Mouse (Mus musculus): ENCODE measurements around the gene Txn2.

The Txn2 gene

DNA sequence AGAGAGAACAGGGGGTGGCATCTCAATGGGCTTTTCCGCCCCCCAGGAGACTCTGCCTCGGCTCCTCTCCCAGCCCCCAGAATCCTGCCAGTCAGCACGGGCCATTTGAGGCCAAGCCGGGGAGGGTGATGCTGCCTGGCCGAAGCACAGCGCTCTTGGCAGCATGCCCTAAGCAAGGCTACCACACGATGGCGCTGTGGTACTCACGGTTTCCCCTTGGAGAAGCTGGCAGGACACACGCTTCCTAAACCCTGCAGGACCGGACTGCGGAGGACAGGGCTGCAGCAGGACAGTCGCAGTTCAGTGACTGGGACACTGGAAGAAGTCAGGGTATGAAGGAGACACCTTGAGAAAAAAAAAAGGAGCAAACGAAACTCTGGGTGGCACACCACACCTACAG is 5.0 kb upstream of the Txn2 start:
- peak; percentile 94 for DNase-seq

DNA sequence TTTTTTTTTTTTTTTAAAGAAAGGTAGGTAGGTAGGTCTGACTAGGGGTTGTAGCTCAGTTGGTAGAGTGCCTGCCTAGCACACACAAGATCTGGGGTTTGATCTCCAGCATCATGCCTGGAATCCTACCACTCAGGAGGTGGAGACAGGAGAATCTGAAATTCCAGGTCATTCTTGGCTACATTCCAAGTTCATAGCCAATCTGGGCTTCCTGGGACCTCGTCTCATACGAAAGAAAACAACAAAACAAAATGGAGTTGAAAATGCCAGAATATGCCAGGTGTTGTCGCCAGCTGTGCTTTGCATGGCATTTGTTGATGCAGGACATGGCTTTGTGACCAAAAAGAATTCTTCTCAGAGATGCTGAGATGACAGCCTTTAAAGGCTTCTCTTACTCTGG is 4.4 kb upstream of the Txn2 start:
- DNase-seq = no peak

DNA sequence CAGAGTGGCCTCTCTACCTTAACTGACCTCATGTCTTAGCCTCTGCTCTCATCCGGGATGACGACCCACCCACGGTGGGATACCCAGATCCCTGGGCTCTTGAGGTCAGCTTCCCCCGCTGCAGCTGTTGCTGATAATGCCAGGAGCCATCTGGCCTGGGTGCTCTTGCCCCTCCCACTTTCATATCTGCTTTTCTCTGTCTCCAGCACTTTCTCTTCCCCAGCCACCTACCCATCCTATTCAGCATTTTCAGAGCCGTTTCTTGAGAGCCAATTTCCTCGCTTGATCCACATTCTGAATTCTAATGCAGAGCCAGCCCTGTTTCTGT is 2.8 kb upstream of the Txn2 start:
- no peak for DNase-seq

DNA sequence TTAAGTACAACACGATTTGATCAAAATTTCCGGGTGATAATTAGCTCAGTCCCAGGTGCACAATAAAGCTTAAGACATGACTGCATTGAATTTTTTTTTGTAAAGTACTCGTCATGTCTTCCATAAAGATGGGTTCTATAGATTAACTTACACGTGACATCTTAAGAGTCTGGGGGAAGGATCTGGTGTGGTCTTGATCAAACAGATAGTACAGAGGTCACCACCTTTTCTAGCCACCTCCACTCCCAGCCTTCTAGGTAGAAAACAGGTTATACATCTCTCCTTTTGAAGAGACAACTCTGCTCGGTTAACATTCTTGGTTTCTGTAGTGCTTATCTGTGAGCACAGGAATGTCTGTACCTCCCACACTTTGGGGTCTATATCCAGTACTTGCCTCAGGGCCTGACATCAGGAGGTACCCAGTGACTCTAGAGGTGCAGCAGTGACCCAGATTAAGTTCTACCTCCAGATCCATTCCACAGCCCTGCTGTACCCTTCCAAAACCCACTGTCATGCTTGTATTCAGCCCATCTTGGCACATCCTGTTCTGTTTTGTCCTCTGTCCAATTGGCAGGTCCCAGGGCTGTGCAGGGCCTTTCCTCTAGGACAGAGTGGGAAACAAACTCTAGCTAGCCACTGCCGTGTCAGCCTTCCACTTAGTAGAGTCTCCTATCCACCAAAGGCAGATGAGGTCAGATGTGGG is 2.3 kb upstream of the Txn2 start:
- no peak for DNase-seq

DNA sequence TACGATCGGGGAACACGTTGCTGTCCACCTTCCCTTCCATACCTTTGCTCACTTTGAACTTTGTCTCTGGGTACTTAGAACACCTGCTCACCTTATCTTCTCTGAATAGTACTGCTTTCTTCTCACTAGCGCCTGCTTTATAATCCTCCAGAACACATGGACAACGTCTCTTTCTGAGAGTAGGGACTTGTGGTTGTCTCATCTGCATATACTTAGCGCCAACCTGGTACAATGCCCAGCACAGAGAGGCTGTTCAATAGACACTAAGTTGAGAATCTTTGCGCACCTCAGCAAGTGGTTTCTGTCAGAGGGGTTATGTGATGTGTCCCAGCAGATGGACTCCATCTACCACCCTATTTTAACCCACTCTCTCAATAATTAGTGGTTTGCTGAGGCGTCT is 998 bp upstream of the Txn2 start:
- DNase-seq = no peak

DNA sequence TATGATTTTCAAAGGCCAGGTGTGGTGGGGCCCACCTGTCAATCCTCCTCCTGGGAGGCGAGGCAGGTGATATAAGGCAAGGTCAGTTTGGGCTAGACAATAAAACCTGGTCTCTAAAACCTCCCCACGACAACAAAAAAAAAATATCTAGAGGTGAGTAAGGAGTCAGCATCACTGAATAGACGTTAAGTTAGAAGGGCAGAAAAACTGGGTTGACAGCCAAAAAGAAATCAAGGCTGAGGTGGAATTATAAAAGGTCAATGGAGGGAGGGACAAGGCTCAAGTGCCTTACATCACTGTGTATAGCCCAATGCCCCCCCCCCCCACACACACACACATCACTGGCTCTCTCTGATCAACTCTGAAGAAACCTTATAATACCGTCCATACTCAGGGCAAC is 715 bp downstream of the Txn2 start:
- DNase-seq = no peak

DNA sequence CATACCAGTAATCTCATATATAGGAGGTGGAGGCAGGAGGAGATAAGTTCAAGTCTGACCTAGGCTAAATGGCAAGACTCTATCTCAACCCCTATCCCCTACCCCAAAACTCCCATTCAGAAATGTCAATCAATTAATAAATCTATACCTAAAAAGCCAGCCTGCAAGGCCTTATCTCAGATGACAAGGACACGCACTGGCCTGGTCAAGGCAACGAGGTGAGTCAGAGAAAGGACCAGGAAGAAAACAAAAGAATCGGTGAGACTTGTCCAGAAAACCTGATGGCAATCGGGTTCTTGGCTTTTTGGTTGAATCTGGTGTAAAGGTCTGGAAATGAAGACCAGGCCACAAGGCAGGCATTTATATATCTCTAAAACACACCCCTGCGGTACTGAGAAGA is 1.9 kb downstream of the Txn2 start:
- no peak for DNase-seq

DNA sequence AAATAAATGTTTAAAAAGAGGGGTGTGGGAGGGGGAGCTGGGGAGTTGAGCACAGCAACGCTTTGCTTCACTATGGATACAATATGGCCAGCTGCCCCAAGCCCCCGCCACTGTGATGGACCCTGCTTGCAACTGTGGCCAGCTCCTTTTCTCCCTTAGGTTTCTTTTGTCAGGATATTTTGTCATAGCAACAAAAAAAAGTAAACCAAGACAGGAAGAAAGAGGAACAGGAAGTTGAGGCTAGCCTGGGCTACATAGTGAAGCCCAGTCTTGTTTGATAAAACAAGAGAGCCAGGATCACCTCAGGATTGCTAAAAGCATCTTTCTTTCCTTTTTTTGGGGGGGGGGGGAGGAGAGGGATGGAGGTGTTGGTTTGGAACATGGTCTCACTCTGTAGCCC is 3.6 kb downstream of the Txn2 start:
- DNase-seq = no peak

DNA sequence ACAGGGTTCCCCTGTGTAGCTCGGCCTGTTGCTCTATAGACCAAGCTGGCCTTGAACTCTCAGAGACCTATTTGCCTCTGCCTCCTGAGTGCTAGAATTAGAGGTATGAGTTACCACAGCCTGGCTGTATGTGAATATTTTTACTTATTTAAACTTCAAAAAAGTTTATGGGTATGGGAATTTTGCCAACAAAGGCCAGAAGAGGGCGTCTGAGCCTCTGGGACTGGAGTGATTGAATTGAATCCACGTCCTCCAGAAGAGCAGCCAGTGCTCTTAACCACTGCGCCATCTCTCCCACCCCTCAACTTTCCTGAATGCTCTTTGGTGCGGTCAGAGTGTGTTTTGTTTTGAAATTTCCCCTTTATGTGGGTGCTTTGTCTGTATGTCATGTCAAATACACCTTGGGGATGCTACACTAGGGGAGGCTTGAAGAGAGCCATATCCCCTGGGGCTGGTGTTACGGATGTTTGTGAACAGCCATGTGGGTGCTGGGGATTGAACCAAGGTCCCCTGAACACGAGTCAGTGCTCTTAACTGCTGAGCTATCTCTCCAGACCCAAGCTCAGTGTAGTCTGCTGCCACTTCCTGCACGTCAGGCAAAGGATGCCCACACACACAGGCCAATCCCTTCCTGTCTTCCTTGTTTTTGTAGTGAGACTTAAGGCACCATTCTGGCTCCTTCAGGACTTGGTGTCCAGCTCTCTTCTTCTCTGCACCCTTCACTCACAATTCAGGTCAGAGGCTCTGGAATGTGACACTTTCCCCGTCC is 5.4 kb downstream of the Txn2 start:
- DNase-seq = no peak

DNA sequence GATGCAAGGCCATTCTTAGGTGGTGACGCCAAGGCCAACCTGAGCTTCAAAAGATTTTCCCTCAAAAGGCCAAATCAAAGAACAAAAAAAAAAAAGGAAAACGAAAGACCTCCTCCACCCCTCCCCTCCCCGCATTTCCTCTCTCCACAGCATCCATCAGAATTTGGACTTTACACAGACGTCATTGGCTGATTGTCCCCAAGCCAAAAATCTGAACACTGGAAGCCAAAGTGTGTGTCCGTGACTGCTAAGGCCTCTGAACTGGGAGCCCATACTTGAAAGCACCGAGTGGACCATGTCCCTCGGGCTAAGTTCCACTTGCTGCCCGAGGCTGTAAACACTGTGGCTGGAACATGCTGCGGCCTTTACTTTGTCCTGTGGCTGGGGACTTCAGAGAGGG is 6.1 kb downstream of the Txn2 start:
- DNase-seq = no peak

DNA sequence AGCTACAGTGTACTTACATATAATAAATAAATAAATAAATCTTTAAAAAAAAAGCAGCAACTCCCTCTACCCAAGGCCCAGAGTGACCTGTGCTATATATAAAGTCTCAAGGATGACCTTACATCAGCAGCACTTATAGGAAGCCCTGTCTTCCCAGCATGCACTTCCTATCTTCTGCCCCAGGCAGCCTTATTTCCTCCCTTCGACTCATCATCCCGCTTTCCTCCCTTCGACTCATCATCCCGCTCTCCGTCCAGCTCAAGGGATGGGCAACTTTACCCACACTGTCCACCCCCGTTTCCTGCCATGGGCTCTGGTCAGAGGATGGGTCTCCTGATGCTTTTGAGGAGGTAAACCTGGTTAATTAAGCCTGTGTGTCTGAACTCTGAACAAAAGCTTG is 7.2 kb downstream of the Txn2 start:
- no peak for DNase-seq

DNA sequence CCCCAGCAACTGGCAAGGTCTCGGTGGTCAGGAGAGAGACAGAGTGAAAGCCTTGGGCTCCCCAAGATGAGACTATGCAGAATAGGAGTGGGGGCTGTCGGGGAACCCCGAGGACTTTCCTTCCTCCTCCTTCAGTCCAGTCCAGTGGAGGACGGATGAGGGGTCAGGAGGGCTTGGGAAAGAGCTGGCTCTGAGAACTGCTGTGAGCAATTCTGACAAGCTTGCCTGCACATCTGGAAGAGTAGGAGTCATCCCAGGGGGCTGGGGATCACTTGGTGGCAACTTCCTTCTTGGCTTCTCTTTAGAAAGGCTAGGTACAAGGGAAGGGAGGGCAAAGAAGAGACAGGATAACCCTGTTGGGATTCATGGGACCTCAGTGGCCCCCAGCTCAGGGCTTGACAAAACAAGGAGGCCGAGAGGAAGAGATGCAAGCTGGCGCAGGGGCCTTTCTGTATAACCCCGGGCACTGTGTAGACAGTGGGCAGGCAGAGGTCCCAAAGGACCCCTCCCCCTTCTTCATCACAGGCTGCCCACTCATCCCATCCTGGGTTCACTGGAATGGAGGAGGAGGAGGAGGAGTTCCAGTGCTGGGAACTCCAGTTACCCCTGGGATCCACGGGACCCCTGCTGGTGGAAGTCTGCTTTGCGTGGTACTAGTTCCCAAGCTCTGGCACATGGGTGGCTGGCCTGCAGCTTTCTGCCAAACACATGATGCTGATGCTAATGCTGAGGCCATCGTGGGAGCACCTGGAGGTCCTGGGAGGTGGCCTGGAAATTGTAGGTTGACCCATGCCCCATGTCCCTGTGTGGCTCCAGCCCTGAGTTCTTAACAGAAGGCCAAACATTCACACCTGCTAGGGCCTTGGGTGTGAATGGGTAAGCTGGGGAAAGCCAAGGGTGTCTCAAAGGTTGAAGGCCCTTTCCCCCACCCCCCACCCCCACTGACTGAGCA is 8.0 kb downstream of the Txn2 start:
- DNase-seq = peak; percentile 35

DNA sequence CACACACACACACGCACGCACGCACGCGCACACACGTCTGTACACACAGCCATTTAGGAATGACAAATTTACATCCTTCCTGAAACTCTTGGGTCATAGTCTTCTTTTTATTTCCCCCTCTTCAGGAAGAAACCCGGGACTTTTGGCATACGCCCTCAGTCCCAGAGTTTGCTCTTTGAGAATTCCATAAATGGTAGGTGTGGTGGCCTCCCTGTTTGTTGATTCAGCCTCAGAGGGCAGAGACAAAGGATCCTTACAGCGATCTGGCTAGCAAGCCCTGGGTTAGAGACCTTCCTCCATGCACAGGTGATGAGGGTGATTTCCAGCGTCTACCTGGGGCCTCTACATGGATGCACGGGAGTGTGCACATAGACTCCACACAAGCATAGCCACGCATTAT is 9.4 kb downstream of the Txn2 start:
- DNase-seq = no peak

DNA sequence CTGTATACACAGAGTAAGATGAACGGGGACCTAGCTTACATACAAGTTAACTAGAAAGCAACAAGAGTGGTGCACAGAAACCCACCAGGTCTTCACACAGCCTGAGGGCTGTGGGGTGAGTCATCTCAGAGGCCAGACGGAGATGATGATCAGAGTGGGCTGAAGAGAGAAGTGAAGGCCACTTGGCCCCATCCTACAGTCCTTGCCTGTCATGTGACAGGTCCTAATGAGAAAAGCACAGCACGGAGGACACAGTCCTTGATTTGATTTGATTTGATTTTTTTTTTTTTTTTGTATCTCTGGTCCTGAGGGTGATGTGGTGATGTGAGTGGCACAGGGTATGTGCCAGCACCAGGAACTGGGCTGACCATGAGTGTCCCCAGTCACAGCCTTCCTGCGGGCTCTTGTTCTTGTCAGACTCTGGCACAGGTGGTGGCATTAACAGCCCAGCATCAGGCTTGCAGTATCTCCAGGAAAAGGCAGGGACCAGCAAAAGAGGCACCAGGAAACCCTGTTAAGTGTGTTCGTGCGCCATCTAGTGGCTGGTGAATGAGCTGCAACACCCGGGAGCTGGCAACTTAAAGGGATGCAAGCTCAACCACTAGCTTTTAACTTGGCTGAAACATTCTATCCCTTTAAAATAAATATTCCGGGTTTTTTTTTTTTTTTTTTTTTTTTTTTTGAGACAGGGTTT is 11.8 kb downstream of the Txn2 start:
- peak; percentile 88 for DNase-seq

DNA sequence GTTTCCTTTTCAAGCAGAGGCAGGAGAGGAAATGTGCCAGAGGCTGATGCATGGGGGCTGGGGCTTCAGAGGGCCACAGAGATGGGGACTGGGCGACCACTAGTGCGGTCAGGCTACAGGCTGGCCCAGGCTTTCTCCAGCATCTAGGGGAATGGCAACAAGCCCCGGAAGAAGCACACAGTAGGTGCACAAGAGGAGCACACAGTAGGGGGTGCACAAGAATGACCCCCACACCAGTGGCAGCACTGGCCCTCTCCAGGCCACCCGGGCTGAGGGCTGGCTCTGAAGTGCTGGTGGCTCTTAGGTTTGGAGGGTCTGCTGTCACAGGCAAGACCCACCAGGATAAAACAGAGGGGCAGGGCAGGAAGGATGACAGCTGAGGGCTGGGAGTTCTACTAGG is 13.5 kb downstream of the Txn2 start:
- no peak for DNase-seq

DNA sequence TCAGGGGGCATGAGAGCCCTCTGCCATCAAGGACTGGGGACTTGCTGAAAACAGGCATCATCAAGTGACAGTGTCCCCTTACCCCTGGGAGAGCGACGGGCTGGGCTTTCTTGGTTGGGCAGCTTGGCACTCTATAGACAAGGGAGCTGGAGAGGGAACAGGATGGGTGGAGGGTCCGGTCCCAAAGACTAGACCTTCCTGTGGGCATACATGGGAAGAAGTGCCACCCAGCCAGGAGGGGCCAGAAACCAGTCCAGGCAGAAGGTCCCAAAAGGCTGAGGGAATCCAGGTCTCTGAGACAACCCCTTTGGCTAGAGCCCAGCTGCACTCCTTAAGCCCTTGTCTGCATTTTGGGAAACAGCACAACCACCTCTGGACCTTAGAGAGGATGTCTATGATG is 14.3 kb downstream of the Txn2 start:
- DNase-seq = no peak

DNA sequence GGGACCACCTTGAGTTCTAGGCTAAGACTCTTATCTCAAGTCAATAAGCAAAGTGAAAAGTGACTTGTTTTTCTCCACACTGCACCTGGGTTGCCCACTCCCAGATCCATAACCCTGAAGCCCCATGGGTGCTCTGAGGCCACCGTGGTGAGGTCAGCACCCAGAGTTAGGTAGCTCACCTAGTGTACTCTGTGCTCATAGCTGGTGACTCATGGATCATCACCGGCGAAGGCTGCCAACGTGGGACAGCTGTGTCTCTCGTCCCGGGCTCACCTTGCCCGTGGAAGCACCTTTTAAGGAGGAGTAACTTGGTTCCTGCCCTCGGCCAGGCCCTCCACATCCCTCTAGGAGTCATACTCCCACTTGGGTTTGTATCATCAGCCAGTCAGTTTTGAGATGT is 15.8 kb downstream of the Txn2 start:
- no peak for DNase-seq

DNA sequence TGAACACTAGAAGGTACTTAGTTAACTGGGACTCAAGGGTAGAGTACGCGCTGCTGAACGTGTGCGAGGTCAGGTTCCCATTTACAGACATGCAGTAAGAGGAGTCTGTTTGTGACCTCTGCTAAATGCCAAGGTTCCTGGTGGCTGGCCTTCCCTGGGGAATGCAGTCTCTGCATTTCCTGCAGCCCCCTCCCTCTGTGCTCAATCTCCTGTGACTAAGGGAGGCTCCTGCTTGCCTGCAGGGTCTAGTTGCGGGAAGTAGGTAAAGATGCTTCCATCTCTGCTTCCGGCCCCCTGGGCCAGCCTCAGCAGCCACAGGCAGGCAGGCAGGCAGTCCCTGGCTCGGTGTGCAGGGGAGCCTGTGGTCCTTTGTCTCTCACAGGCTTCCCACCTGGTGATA is 16.2 kb downstream of the Txn2 start:
- DNase-seq = peak; percentile 47

DNA sequence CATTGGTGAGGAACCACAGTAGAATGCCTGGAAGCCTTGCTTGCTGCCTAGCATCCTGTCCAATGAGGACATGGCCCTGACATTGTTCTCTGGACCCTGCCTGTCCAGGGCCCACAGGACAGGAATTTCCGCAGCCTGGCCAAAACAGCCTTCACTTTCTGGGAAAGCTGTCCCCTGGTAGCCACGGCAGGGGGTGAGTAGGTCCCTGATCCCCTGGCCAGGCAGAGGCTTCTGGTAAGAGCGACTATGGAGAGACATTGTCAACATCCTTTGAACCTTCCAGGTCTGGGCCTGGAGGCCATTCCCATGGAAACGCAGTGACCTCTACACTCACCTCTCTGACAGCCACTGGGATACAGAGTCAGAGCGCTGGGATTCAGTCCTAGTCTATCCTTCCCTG is 16.8 kb downstream of the Txn2 start:
- DNase-seq = no peak

DNA sequence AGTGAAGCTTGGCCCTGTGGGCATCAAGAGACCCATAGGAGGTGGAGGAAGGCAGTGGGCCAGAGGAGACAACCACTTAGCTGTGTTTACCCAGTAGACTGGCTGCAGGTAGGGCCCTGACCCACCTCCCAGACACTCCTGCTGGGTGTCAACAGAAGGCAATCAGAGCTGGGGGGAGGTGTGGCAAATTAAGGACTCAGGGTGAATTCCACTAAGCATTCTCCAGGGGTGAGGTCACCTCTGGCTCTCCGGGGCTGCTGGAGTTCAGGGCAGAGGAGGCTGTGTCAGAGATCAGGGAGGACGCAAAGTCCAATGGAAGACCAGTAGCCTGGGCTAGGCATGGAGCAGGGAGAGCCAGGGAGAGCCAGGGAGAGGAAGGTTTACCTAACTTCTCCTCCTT is 17.7 kb downstream of the Txn2 start:
- no peak for DNase-seq

DNA sequence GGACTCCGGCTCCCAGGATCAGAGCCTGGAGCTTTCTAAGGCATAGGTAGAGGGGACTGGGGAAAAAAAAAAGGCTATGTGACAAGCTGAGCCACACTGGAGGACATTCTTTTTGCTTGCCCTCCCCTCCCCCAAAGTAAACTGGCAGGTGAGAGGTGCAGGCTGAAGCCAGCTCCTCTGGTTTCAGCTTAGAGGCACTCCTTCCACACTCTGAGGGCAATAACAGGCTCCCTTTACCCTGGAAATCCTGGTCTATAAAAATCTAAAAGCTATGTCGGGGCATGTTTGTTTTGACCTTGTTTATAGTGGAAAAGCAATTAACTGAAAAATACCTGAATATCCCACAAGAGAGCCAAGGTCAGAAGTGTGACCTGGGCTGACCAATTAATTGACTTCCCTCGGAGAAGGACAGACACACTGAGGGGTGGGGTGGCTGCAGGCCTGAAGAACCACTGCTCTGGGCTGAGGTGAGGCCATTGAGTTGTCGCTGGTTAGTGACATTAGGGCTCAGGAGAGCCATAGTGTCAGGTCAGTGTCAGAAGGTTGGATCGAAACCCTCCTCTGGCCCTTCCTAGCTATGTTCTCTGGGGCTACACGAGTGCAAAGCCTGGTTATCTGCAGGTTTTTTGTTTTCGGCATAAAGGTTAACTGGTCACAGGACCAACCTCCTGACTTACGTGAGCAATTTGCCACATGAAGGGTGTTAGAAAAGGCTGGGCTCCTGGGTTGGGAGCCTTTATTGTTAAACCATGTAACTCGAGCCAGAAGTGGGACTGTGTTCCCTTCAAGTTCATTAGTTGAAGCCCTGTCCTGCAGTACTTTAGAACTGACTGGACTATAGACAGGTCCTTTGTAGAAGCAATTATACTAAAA is 20.9 kb downstream of the Txn2 start:
- DNase-seq = no peak

DNA sequence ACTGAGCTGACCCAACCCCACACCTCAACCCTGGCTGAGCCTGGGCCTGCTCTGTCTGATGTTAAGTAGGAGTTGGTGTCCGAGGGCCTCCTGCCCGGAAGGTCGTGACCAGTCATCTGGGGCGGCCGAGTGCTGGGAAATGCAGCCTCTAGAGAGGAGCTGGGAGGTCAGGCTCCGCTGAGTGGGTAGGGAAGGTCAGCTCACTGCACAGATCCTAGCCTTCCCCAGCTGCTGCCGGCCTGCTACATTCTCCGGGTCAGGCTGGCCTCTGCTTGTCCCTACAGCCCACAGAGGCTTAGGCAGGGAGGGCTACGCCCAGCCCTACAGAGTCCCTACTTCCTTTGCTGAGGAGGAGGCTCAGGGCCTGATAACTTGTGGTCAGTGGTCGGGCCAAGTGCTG is 22.3 kb downstream of the Txn2 start:
- DNase-seq = no peak

Measured in thymus, postnatal 14 days (tissue).